Mouse (Mus musculus): ENCODE measurements around the gene Htr5a.

Gene Htr5a

DNA sequence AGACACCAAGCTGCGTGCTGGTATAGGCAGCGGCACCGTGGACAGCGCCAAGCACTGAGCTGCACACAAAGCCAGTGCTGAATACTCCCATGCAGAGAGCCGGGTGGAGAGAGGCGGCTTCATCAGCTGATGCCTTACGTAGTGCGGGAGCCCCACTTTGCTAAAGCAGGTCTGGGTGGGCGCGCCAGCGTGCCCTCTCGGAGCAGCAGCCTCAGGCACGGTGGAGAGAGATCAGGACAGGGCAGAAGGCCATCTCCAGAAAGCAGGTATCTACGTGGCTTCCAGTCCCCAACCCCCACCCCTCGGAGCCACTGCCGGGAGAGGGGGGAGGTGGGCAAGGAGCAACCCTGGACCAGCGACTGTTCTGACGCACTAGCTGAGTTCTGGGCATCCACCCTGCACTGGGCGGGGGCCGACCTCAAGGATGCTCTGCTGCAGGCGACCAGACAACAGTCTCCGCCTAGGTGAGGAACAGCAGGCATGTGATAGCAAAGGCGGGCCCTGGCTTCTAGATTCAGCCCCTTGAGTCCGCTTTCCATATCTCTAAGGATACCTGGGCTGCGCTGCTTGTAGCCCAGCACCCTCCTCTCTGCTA, at the start of gene Htr5a:
Htr5a (plus strand) TSS at position 449 of the 595 bp plus-strand sequence.
- peak; percentile 57 to 58 for DNase-seq

DNA sequence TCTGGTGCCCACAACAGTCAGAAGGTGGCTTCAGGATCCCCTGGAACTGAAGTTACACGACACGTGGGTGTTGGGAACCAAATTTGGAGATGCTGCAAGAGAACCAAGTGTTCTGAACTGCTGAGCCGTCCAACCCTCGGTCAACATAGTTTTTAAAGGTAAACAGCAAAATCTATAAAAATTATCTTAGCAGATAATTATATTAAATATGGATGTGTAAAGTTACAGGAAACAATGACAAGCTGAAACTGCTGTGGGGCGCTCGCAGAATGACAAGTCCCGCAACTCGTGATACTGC, 49.8 kb upstream of the Htr5a start:
- DNase-seq, result no peak

DNA sequence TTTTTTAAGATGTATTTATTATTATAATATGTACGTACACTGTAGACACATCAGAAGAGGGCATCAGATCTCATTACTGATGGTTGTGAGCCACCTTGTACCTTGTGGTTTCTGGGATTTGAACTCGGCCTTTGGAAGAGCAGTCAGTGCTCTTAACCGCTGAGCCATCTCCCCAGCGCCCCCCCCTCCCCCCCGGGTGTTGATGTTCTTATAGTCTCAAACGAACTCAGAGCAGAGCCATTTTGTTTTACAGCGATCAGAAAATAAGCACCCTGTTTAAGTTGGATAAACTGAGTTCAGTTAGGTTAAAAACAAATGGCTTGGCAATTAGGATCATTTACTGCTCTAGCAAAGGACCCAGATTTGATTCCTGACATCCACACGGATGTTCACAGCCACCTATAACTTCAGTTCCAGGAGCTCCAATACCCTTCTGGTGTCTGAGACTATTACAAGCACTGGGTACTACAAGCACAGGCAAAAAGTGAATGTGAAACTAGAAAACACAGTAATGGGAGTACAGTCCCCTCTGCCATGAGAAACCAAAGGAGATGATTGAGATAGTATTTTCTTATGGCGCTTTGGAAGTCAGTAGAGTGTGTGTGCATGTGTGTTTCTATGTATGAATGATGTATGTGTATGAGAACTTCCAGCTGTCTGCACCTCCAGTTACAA, 49.3 kb upstream of the Htr5a start:
- no peak for DNase-seq

DNA sequence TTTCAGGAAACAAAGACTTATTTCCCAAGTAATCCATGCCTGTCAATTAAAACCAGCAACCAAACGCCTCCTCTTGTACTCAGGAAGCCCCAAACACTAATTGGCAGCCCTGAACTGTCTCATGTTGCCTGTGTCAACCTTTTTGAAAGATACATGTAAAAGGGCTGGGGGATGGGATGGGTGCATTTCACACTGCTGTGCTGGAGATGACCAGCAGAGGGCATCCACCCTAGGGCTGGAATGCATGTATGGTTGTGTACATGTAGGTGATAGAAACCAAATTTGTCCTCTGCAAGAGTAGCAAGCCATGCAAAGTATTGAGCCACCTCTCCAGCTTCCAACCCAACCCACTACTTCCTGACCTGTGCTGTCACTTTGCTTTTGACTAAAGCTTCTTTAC, 48.0 kb upstream of the Htr5a start:
- peak; percentile 86 to 90 for DNase-seq

DNA sequence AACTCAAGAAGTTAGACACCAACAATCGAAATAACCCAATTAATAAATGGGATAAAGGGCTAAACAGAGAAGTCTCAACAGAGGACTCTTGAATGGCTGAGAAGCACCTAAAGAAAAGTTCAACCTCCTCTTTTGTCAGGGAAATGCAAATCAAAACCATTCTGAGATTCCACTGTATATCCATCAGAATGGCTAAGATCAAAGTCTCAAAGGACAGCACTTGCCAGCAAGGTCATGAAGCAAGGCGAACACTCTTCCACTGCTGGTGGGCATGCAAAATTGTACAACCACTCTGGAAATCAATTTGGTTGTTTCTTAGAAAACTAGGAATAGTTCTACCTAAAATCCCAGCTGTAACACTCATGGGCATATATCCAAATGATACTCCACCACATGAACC, 27.7 kb upstream of the Htr5a start:
- no peak for DNase-seq

DNA sequence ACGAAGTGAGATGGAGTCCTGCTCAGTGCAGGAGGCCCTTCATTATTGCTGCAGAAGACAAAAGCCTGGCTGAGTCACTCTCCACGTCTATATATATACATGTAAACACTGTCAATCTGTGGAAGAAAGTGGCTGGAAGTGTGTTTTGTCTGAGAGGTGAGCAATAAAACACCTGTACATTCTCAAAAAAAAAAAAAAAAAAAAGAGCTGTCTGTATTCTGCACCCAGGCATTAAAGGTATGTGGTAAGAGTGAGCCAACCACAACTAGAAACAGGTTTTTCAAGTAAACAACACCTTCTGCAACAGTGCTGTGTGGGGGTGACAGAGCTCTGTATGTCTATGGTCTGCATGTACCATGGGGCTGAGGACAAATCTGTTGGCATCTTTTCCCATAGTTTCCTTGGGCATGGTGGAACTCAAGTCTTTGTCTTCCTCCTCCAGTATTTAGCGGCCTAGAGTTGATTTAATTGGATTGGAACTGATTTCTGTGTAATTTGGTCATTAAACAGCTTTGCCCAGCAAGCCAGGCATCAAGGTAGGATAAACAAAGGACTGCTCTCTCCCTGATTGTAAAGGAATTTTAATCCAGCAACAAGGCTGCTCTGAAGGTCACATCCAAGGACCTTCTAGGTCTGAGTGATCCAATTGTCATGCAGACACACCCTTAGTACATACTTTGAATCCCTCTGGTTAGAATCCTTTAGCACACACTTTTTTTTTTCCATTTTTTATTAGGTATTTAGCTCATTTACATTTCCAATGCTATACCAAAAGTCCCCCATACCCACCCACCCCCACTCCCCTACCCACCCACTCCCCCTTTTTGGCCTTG, 22.9 kb upstream of the Htr5a start:
- no peak for DNase-seq

DNA sequence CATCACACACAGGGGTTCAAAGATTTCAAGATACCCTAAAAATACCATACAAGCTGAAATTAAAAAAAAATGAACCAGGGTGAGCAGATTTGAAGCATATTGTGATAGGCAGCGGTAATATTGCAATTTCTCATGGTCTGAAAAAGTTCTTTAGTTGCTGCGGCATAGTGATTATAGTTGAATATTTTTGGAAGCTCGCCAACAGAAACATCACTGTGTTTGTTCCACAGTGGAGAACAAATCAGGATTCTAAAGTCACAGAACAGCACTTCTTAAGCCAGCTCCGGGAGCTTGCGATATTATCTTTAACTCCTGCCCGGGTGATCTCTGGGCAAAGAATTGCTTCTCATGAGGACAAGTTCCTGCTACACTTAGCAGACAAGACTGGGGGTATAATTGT, 20.8 kb upstream of the Htr5a start:
- peak in 1 of 2 experiments; percentile 5 for DNase-seq

DNA sequence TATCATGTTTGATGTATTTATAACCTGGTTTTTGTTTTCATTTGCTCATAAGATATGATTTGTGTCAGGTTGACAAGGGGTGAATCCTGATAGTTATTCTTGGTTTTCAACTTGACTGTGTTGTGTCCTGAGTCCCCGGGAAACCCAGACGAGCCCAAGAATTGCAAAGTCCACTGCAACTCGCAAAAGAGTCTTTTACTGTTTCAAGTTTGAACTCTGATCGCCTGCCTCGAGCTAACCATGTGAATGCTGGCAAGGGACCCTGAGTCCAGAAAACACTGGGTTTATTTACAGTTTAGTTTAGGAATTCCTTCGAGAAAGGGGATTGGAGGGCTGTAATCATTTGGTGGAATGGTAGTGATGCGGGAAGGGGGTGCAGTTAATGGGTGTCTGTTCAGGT, 14.0 kb upstream of the Htr5a start:
- DNase-seq, result no peak

DNA sequence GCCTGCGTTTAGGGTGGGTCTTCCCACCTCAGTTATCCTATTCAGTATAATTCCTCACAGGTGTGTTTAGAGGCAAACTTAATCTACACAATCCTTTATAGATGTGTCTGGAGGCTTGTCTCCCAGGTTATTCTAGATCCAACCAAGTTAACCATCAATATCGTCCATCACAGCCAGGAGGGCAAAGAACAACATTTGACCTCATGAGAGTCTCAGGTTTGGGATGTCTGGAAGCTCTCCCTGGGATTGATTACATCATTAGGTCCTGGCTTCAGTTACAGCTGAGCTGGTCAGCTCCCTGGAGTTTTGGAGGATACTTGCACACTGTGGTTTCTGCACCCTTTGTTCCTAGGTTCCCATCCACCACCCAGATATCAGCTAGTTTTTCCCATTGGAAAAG, 6.9 kb upstream of the Htr5a start:
- DNase-seq, result no peak

DNA sequence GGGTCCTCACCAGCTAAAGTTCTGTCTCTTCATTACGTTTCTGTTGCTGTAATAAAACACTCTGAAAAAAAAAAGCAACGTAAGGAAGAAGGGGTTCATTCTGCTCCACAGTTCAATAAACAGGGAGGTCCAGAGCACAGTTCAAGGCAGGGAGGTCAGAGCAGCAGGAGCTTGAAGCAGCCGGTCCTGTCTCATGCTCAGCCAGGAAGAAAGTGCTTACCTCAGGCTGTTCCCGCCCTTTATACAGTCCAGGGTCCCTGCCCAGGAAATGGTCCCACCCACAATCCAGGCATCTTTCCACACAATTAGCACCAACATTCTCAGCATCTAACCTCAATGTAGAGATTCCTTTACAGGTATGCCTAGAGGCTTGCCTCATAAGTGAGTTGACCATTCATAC, 3.9 kb upstream of the Htr5a start:
- DNase-seq, result no peak

DNA sequence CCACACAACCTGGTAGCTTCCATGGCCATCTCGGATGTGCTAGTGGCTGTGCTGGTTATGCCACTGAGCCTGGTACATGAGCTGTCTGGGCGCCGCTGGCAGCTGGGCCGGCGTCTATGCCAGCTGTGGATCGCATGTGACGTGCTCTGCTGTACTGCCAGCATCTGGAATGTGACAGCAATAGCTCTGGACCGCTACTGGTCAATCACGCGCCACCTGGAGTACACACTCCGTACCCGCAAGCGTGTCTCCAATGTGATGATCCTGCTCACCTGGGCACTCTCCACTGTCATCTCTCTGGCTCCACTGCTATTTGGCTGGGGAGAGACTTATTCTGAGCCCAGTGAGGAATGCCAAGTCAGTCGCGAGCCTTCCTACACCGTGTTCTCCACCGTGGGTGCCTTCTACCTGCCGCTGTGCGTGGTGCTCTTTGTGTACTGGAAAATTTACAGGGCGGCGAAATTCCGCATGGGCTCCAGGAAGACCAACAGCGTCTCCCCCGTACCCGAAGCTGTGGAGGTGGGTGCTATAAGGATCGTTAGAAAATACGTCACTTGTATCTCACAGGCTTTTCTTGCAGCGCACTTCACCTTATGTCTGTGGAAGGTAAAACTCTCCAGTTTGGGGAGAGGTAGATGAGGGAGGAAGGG, 847 bp downstream of the Htr5a start:
- DNase-seq, result peak; percentile 16 to 20

DNA sequence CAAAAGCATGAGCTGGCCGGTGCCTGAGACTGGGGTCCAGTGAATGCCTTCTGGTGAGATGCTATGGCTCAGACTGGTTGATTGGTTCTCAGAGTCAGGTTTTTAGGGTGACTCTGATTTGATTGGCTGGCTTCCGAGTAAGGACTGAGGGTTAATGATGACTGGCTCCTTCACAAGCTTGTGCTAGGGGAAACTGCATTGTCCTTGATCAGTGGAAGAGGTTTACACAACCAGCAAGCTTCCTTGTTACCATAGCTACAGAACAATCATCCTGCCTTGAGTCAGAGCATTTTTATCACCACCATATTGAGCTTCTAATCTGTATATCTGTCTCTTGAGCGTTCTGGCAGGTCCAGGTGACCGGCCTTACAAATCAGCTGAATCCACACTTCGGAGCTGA, 5.0 kb downstream of the Htr5a start:
- no peak for DNase-seq

DNA sequence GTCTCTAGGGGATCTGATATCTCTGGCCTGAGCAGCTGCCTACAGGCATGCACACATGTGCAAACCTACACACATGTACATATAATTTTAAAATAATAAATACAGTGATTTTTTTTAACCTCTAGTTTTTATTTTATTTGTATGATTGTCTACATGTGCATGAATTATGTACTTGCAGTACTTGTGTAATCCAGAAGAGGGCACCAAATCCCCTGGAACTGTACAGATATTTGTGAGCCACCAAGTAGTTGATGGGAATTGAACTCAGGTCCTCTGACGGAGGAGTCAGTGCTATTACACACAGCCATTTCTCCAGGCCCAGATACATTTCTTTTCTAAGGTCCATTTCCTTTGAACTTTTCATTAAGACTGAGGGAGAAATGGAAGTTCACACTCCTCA, 12.3 kb downstream of the Htr5a start:
- peak; percentile 40 to 66 for DNase-seq

DNA sequence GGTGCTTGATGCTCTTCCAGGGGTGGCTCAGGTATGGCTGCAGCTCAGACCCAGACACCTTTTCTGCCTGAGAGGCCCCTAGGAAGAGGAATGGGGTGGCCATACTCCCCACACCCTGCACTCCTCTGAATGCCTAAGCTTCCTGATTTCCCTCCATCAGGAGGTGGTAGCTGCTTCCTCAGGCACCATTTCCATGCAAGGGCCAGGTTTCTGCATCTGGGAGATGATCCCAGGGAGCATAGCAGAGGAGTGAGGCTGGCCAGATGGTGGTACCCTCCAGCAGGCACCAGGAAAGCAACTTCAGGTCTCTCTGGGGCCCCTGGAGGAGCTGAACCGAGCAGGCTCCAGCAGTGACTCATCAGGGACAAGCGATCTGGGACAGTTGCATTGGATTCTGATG, 13.8 kb downstream of the Htr5a start:
- no peak for DNase-seq

DNA sequence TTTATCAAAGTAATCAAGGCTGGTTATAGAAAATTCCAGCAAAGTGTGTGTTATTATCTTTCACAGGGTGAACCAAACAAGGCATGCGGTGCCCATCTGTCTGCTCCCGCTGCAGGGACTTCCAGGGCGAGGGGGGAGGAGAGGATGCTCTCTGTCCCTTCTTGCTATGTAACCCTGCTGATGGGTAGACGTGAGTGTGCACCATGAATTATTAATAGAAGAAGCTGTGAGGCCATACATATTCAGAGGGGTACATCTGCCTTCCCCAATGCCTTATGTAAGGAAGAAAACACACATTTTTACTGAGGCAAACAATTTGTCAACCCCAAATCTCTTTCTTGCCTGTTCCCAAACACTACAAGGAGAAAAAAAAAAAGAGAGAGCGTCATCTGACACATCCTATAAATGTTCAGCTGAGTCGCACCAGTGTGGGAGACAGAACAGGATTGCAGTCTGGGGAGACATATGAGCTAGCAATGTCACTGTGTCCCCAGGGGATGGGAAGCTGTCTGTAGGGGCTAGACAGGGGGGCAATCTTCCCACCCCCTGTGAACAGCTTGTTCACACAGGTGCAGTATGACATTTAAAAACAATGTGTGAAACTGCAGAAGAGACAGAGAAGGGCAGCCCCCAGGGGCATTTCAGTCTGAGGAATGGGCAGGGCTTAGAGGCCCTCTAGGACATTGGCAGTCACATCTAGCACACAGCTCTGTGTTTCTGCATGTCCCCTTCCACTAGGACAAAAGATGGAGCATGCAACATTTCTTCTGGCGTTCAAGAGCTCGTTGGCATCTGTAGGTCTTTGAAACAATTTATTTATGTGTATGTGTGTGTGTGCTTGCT, 31.5 kb downstream of the Htr5a start:
- peak; percentile 45 to 59 for DNase-seq

DNA sequence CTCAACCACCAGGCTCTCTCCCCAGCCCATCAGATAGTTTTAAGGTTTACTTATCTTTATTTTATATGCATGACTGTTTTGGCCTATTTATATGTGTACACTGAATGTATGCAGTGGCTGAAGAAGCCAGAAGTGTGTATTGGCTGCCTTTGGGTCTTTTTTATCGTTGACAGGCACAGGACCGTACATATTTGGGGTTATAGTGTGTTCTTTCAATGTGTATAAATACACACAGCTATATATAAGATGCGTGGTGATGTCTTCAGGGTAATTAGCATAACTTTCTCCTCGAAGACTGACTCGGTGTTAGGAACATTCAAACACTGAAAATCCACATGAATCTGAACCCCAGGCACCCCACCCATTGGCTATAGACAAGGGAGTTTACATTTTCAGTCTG, 32.3 kb downstream of the Htr5a start:
- no peak for DNase-seq

DNA sequence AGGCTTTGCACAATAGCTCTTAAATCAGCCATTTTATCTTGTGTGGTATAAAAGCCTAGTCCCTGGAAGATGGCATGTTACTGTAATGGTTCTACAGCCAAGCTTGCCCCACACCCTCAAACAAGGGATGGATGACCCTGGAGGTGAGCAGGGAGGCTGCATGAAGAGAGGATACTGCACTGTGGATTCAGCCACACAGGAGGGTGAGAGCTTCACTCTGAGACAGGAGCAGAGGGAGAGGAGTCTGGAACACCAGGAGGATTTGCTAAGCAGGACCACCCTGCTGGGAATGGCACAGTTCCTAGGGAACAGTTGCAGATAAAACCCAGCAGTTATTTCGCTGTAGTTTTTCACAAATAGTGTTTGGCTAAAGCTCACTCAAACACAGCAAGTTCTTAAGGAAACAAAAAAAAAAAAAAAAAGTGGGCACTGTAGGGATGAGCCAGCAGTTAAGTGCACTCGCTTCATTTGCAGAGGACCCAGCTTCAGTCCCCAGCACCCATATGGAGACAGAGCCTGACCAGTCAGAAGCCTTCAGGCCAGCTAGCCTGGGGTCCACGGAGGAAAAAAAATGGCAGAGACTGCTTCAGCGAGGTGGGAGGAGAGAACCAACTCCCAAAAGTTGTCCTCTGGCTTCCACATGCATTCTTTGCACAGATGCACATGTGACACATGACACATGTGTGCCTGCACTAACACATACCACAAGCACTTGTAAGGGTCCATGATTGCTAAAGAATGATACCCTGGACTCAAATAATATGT, 33.6 kb downstream of the Htr5a start:
- no peak for DNase-seq

DNA sequence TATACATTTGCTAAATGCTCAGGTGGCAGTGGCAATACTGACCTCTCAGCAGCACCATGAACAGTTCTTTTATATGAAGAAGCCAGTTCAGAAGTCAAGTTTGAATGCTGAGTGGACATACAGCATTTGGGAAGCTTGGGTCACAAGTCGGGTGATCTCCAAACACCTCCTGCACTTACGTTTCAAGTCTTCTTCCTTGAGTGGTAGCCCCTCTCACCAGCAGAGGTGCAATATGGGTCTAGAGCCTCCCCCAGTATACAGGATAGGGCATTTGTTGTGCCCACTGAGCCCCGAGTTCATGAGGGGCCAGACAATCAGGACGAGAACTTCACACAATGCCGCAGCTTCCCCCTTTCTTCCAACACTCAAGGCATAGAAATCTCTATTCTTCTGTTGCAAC, 36.4 kb downstream of the Htr5a start:
- DNase-seq, result no peak

DNA sequence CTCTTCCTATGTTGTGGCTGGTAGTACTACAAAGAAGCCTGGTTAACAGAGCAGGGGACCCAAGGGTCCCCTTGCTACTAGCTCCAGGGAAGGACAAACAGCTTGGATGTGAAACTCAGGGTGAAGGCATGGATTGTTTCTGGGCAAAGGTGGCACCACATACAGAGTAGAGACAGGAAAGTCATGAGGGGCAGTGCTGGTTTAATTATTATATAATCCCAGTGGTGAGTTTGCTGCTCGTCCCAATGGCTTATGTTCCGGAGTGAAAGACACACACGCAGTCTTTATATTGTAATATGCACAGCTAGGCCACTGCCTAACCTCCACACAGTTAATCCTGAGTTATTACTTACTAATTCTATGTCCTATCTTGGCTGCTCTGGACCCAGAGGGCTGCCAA, 37.8 kb downstream of the Htr5a start:
- DNase-seq, result no peak

DNA sequence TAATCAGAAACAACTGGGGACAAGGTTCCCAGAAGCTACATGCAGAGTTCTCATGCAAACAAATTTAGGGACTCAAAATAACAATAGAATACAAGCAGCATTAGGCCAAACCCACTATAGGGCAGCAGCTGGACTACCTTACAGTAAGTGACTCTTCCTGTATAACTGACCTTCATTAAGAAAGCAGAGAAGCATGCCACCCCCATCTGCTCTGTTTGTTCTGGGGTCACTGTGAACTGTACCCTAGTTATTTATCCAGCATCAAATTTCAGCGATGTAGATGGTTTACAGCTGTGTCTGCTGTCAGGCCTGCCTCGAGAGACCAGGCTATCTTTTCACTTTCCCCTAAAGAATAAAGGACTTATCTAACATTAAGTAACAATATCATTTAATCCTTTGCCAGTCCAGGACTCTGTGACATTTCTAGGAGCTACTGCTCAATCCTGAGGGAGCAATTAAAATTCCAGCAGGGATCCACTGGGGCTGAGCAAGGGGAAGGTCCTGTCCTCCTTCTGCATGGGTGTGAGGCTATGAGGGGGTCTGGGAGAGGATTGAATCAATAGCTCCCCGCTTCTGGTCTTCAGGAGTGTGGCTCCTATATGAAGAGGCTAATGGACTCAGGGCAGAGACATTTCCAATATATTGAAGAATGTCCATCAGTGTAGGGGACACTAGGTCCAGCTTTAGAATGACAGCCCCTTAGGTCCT, 38.5 kb downstream of the Htr5a start:
- DNase-seq, result no peak

DNA sequence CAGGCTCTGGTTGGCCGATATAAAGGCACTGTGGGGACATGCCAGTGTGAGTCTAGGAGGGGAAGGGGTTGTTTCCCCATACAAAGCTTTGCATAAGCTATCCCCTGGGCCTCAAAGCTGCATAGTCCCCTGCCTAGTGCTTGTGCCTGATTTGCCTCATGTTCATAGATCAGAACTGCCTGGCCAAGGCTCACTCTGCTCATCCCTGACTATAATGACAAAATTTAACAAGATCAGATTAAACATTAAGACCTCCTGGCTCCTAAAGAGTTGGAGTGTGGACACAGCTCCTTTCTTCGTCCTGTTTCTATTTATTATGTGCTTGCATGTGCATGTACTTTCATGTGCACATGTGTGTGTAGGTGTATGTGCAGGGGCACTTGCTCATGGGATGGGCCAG, 39.3 kb downstream of the Htr5a start:
- DNase-seq, result no peak

Data from cerebellum, postnatal 10 days (tissue).